Mouse (Mus musculus) liver, embryonic 12.5 days (tissue): ENCODE measurements around the gene Klk1b4. TPM values are rescaled to one million over a fixed set of nuclear protein-coding genes. Genes with fewer than 3 reads are reported as not detected.
A peak's percentile ranks its signal among the peaks of the same experiment; 100 is the strongest.
"Not testable (repeated sequence)": the region's sequence is repeated elsewhere in the genome, so short reads cannot be mapped to it uniquely, and the experiment has no call there.

Source experiments
- ATAC-seq: fragments of 200-750 bp; cut with Nextera tagmentation; 2 replicates; pipeline ENCODE4 v1.8.0; 2017; ENCODE audit warnings: moderate number of reproducible peaks, mild to moderate bottlenecking, moderate library complexity
- H3K27ac ChIP-seq: fragments of 300-500 bp; sonication (generic); 2 replicates; pipeline ENCODE4 v1.5.1; 2016; ENCODE audit warnings: mild to moderate bottlenecking
- H3K27me3 ChIP-seq: fragments of 300-500 bp; sonication (generic); replicated peaks from 2 replicates; pipeline ENCODE4 v1.6.1; 2016; ENCODE audit warnings: mild to moderate bottlenecking, moderate library complexity
- H3K36me3 ChIP-seq: fragments of 300-500 bp; sonication (generic); 2 replicates; pipeline ENCODE4 v1.6.1; 2016; ENCODE audit warnings: mild to moderate bottlenecking, moderate library complexity
- H3K4me1 ChIP-seq: fragments of 300-500 bp; sonication (generic); 2 replicates; pipeline ENCODE4 v1.6.1; 2016
- H3K4me2 ChIP-seq: fragments of 300-500 bp; sonication (generic); 2 replicates; pipeline ENCODE4 v1.6.1; 2016; ENCODE audit warnings: mild to moderate bottlenecking, moderate library complexity
- H3K4me3 ChIP-seq: fragments of 300-500 bp; sonication (generic); 2 replicates; pipeline ENCODE4 v1.5.1; 2016; ENCODE audit warnings: mild to moderate bottlenecking, moderate library complexity
- H3K9ac ChIP-seq: fragments of 300-500 bp; sonication (generic); 2 replicates; pipeline ENCODE4 v1.6.1; 2016; ENCODE audit warnings: mild to moderate bottlenecking, moderate library complexity
- H3K9me3 ChIP-seq: fragments of 300-500 bp; sonication (generic); replicated peaks from 2 replicates; pipeline ENCODE4 v1.6.1; 2016; ENCODE audit warnings: mild to moderate bottlenecking, moderate library complexity
- WGBS: fragments of 180-500 bp; shearing (Covaris S2); methylation state at CpG from one replicate; pipeline ENCODE4 v1.1.7; 2016; ENCODE audit not compliant: insufficient replicate concordance; 5-methylcytosine and 5-hydroxymethylcytosine counted together
- polyA plus RNA-seq: library from polyadenylated mRNA; unstranded; fragments of >200 nt; fragmentation: Nextera tagmentation; extraction: Ambion mirVana; gene quantifications from 2 replicates; pipeline ENCODE4 v1.2.1, GENCODE M21; 2016

Klk1b4 gene
- polyA plus RNA-seq = not detected in 2 replicates

- H3K27ac ChIP-seq, ATAC-seq, H3K4me3 ChIP-seq, H3K9ac ChIP-seq, H3K4me1 ChIP-seq, H3K27me3 ChIP-seq, H3K9me3 ChIP-seq, H3K36me3 ChIP-seq, H3K4me2 ChIP-seq: not testable (repeated sequence)
- WGBS = 34% methylated on average over 3 of the region's 3 CpGs
Observed at GRCm38 (mm10) chr7:44207135-44207534, at the start of gene Klk1b4. Gene Klk1b4 (plus strand): TSS chr7:44207435.

- no peak overlapping the region for H3K4me2 ChIP-seq
- no peaks in the 10 kb centered on the region for H3K36me3 ChIP-seq
- 64% methylated on average over 9 of the region's 9 CpGs for WGBS
- no peaks in the 10 kb centered on the region for H3K27me3 ChIP-seq
- no peak overlapping the region for H3K9ac ChIP-seq
- no peaks in the 10 kb centered on the region for H3K9me3 ChIP-seq
- H3K27ac ChIP-seq = no peak overlapping the region
- no peak overlapping the region for H3K4me3 ChIP-seq
- H3K4me1 ChIP-seq = no peaks in the 10 kb centered on the region
- ATAC-seq = no peak
Observed at GRCm38 (mm10) chr7:44179299-44180045, 27.8 kb upstream of the Klk1b4 start.

GRCm38 (mm10) chr7:44186516-44186915 lies 20.7 kb upstream of the Klk1b4 start:
- not testable (repeated sequence) for H3K9me3 ChIP-seq, H3K4me3 ChIP-seq, ATAC-seq, H3K36me3 ChIP-seq, H3K4me1 ChIP-seq, H3K27ac ChIP-seq, H3K4me2 ChIP-seq, H3K9ac ChIP-seq, H3K27me3 ChIP-seq
- WGBS = 54% methylated on average over 8 of the region's 8 CpGs

GRCm38 (mm10) chr7:44187936-44188335 lies 19.3 kb upstream of the Klk1b4 start, which contains the start of gene Klk1b24:
Gene Klk1b24 (plus strand): TSS chr7:44188236.
- not testable (repeated sequence) for H3K27ac ChIP-seq, H3K36me3 ChIP-seq, H3K4me1 ChIP-seq, H3K4me3 ChIP-seq, H3K9me3 ChIP-seq, H3K4me2 ChIP-seq, H3K9ac ChIP-seq, H3K27me3 ChIP-seq, ATAC-seq

GRCm38 (mm10) chr7:44193466-44193865 lies 13.8 kb upstream of the Klk1b4 start:
- not testable (repeated sequence) for H3K27me3 ChIP-seq, H3K4me1 ChIP-seq, H3K9ac ChIP-seq, ATAC-seq, H3K9me3 ChIP-seq, H3K4me3 ChIP-seq, H3K4me2 ChIP-seq, H3K36me3 ChIP-seq, H3K27ac ChIP-seq
- WGBS = 56% methylated on average over 1 of the region's 1 CpGs

- Histone ChIP-seq H3K27ac (no peak within 1 kb of the TSS), H3K4me3 (no peak within 1 kb of the TSS), H3K36me3 (no peaks in the 10 kb centered on the region), H3K9ac (no peak within 1 kb of the TSS), H3K4me1 (no peaks in the 10 kb centered on the region), H3K9me3 (no peaks in the 10 kb centered on the region), H3K27me3 (no peaks in the 10 kb centered on the region), H3K4me2 (no peak within 1 kb of the TSS)
- ATAC-seq = no peak
- 43% methylated on average over 3 of the region's 3 CpGs for WGBS
Observed at GRCm38 (mm10) chr7:44197891-44198290, 9.3 kb upstream of the Klk1b4 start, which contains the start of gene Klk1b3. Gene Klk1b3 (plus strand): TSS chr7:44198191.

GRCm38 (mm10) chr7:44208307-44208706 lies 1.1 kb downstream of the Klk1b4 start:
- ATAC-seq = no peak

GRCm38 (mm10) chr7:44215645-44216044 lies 8.4 kb downstream of the Klk1b4 start, which contains the start of gene Klk1b5:
Gene Klk1b5 (plus strand): TSS chr7:44215945.
- H3K4me2 ChIP-seq = no peak within 1 kb of the TSS

More at GRCm38 (mm10) chr7:44208307-44208706, 1.1 kb downstream of the Klk1b4 start:
- Histone ChIP-seq H3K9ac (no peak overlapping the region), H3K4me2 (no peak overlapping the region), H3K36me3 (no peaks in the 10 kb centered on the region), H3K27ac (no peak overlapping the region), H3K9me3 (no peaks in the 10 kb centered on the region), H3K4me1 (no peaks in the 10 kb centered on the region), H3K27me3 (no peaks in the 10 kb centered on the region), H3K4me3 (no peak overlapping the region)
- 58% methylated on average over 3 of the region's 3 CpGs for WGBS

GRCm38 (mm10) chr7:44221601-44222000 lies 14.4 kb downstream of the Klk1b4 start:
- not testable (repeated sequence) for H3K9ac ChIP-seq, H3K4me3 ChIP-seq, H3K36me3 ChIP-seq, H3K27ac ChIP-seq, H3K27me3 ChIP-seq, H3K4me1 ChIP-seq, H3K9me3 ChIP-seq
- 47% methylated on average over 9 of the region's 10 CpGs for WGBS
- H3K4me2 ChIP-seq = peak overlapping the region; percentile 3; the same call in 1 of the 2 replicates
- ATAC-seq = peak; percentile 52; the same call in 1 of the 2 replicates

More at GRCm38 (mm10) chr7:44215645-44216044, 8.4 kb downstream of the Klk1b4 start, which contains the start of gene Klk1b5:
- no peaks in the 10 kb centered on the region for H3K4me1 ChIP-seq
- H3K27ac ChIP-seq = no peak within 1 kb of the TSS
- no peaks in the 10 kb centered on the region for H3K36me3 ChIP-seq
- no peak within 1 kb of the TSS for H3K4me3 ChIP-seq
- H3K9me3 ChIP-seq = no peaks in the 10 kb centered on the region
- ATAC-seq = no peak
- peaks cover 6% of the 10 kb centered on the region; the same call in 1 of the 2 replicates for H3K27me3 ChIP-seq
- 64% methylated on average over 1 of the region's 1 CpGs for WGBS
- no peak within 1 kb of the TSS for H3K9ac ChIP-seq

GRCm38 (mm10) chr7:44222335-44222734 lies 15.1 kb downstream of the Klk1b4 start:
- not testable (repeated sequence) for H3K27me3 ChIP-seq, H3K4me3 ChIP-seq, H3K4me2 ChIP-seq, H3K27ac ChIP-seq, H3K4me1 ChIP-seq, H3K9ac ChIP-seq, ATAC-seq, H3K36me3 ChIP-seq, H3K9me3 ChIP-seq
- 51% methylated on average over 6 of the region's 6 CpGs for WGBS

- no peak for ATAC-seq
- Histone ChIP-seq H3K4me2 (no peak within 1 kb of the TSS), H3K4me1 (peaks cover 4% of the 10 kb centered on the region; the same call in 1 of the 2 replicates), H3K36me3 (no peaks in the 10 kb centered on the region), H3K4me3 (no peak within 1 kb of the TSS), H3K9me3 (no peaks in the 10 kb centered on the region), H3K27me3 (peaks cover 3% of the 10 kb centered on the region; the same call in 1 of the 2 replicates), H3K27ac (no peak within 1 kb of the TSS), H3K9ac (no peak within 1 kb of the TSS)
- WGBS = 29% methylated on average over 1 of the region's 1 CpGs
Observed at GRCm38 (mm10) chr7:44225076-44225475, 17.8 kb downstream of the Klk1b4 start, which contains the start of gene Klk1. Gene Klk1 (plus strand): TSS chr7:44225360.

GRCm38 (mm10) chr7:44235909-44236308 lies 28.7 kb downstream of the Klk1b4 start, which contains the start of gene Gm36864:
Gene Gm36864 (plus strand): TSS chr7:44236177.
- Histone ChIP-seq H3K9me3 (no peaks in the 10 kb centered on the region), H3K4me2 (no peak within 1 kb of the TSS), H3K4me1 (peaks cover 12% of the 10 kb centered on the region), H3K27ac (no peak within 1 kb of the TSS), H3K27me3 (peaks cover 7% of the 10 kb centered on the region; the same call in 1 of the 2 replicates), H3K4me3 (no peak within 1 kb of the TSS), H3K36me3 (no peaks in the 10 kb centered on the region), H3K9ac (no peak within 1 kb of the TSS)
- no peak for ATAC-seq
- WGBS = 75% methylated on average over 3 of the region's 3 CpGs
